Mouse (Mus musculus) embryonic facial prominence, embryonic 11.5 days (tissue): ENCODE data around the gene Agbl1. TPM values are rescaled to one million over a fixed set of nuclear protein-coding genes. Genes with fewer than 3 reads are reported as not detected.
A peak's percentile ranks its signal among the peaks of the same experiment; 100 is the strongest.
"Not testable (repeated sequence)": the region's sequence is repeated elsewhere in the genome, so short reads cannot be mapped to it uniquely, and the experiment has no call there.

Experiments used
- ATAC-seq: fragments of 200-750 bp; cut with Nextera tagmentation; replicated peaks from 2 replicates; pipeline ENCODE4 v1.8.0; 2017; ENCODE audit warnings: low read depth; ENCODE audit not compliant: insufficient number of reproducible peaks, low FRiP score, low TSS enrichment
- DNase-seq: peaks from one replicate; pipeline ENCODE4 v3.0.0-alpha.2; 2015; ENCODE audit warnings: low spot score
- H3K27ac ChIP-seq: fragments of 300-500 bp; sonication (generic); replicated peaks from 2 replicates; pipeline ENCODE4 v1.5.1; 2014; ENCODE audit warnings: mild to moderate bottlenecking, low read depth, low read length, control low read depth
- H3K27me3 ChIP-seq: fragments of 300-500 bp; sonication (generic); 2 replicates; pipeline ENCODE4 v1.6.1; 2014; ENCODE audit warnings: mild to moderate bottlenecking, low read length, moderate library complexity, mixed read lengths; ENCODE audit not compliant: control insufficient read depth, insufficient read depth
- H3K36me3 ChIP-seq: fragments of 300-500 bp; sonication (generic); replicated peaks from 2 replicates; pipeline ENCODE4 v1.6.1; 2014; ENCODE audit warnings: low read depth, mild to moderate bottlenecking, low read length, moderate library complexity, mixed read lengths; ENCODE audit not compliant: control insufficient read depth, insufficient read depth
- H3K4me1 ChIP-seq: fragments of 300-500 bp; sonication (generic); 2 replicates; pipeline ENCODE4 v1.6.1; 2014; ENCODE audit warnings: low read length, mixed read lengths; ENCODE audit not compliant: control insufficient read depth, insufficient read depth
- H3K4me2 ChIP-seq: fragments of 300-500 bp; sonication (generic); 2 replicates; pipeline ENCODE4 v1.6.1; 2014; ENCODE audit warnings: low read depth, mild to moderate bottlenecking, control low read depth, low read length, moderate library complexity
- H3K4me3 ChIP-seq: fragments of 300-500 bp; sonication (generic); 2 replicates; pipeline ENCODE4 v1.5.1; 2014; ENCODE audit warnings: low read depth, low read length, control low read depth
- H3K9ac ChIP-seq: fragments of 300-500 bp; sonication (generic); replicated peaks from 2 replicates; pipeline ENCODE4 v1.6.1; 2014; ENCODE audit warnings: mild to moderate bottlenecking, control low read depth, low read length
- H3K9me3 ChIP-seq: fragments of 300-500 bp; sonication (generic); replicated peaks from 2 replicates; pipeline ENCODE4 v1.6.1; 2016; ENCODE audit warnings: mild to moderate bottlenecking, low read length, inconsistent platforms, mixed read lengths; ENCODE audit not compliant: control insufficient read depth
- WGBS: fragments of 180-500 bp; shearing (Covaris S2); extraction: QIAGEN DNeasy Blood & Tissue Kit; methylation state at CpG from one replicate; pipeline ENCODE4 v1.1.7; 2014; 5-methylcytosine and 5-hydroxymethylcytosine counted together
- polyA plus RNA-seq: library from polyadenylated mRNA; unstranded; fragments of >200 nt; fragmentation: Nextera tagmentation; extraction: Ambion mirVana; gene quantifications from 2 replicates; pipeline ENCODE4 v1.2.1, GENCODE M21; 2014

Gene Agbl1
- polyA plus RNA-seq, 1 experiment from 2014 or later, result not detected

- H3K9me3 ChIP-seq, result no peaks in the 10 kb centered on the region
- ATAC-seq (no peak), DNase-seq (no peak)
- no peaks in the 10 kb centered on the region for H3K36me3 ChIP-seq
- no peaks in the 10 kb centered on the region for H3K27me3 ChIP-seq
- 80% methylated on average over 4 of the region's 4 CpGs for WGBS
- no peaks in the 10 kb centered on the region for H3K4me1 ChIP-seq
- no peak overlapping the region for H3K4me2 ChIP-seq
- H3K27ac ChIP-seq, result no peak overlapping the region
- H3K4me3 ChIP-seq, result no peak overlapping the region
- H3K9ac ChIP-seq, result no peak overlapping the region
Measured at GRCm38 (mm10) chr7:76650984-76651383, 421.3 kb downstream of the Agbl1 start.

DNA sequence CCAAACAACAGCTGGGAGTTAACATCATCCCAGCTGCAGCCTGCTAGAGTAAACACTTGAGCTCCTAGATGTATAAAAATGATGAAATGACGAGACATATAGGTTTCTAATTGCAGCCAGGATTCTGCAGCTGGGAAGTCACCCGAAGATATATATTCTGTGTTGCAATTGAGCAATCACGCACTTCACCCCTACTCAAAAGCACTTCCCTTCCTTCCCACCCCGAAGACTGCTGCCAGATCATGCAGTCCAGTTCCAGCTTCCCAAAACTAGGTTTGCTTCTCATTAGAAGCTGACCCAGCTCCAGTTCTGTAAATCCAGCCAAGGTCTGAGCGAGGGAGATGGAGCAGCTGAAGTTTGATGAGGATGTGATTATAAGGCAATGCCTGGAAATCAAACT, 431.4 kb downstream of the Agbl1 start:
- H3K27ac ChIP-seq, result no peak overlapping the region
- H3K4me1 ChIP-seq, result no peaks in the 10 kb centered on the region
- H3K4me3 ChIP-seq, result no peak overlapping the region
- no peak overlapping the region for H3K9ac ChIP-seq
- DNase-seq, result no peak
- no peaks in the 10 kb centered on the region for H3K27me3 ChIP-seq
- ATAC-seq, result no peak
- H3K9me3 ChIP-seq, result no peaks in the 10 kb centered on the region
- WGBS, result 74% methylated on average over 5 of the region's 5 CpGs
- no peak overlapping the region for H3K4me2 ChIP-seq
- no peaks in the 10 kb centered on the region for H3K36me3 ChIP-seq

GRCm38 (mm10) chr7:76674856-76675255, 445.2 kb downstream of the Agbl1 start:
- 65% methylated on average over 3 of the region's 3 CpGs for WGBS
- no peaks in the 10 kb centered on the region for H3K27me3 ChIP-seq
- H3K27ac ChIP-seq, result no peak overlapping the region
- no peak overlapping the region for H3K4me3 ChIP-seq
- H3K9me3 ChIP-seq, result no peaks in the 10 kb centered on the region
- H3K36me3 ChIP-seq, result no peaks in the 10 kb centered on the region
- ATAC-seq, result peak; percentile 44; the same call in 1 of the 2 replicates
- DNase-seq, result no peak
- no peak overlapping the region for H3K9ac ChIP-seq
- no peaks in the 10 kb centered on the region for H3K4me1 ChIP-seq
- H3K4me2 ChIP-seq, result no peak overlapping the region

GRCm38 (mm10) chr7:76701224-76701623, 471.5 kb downstream of the Agbl1 start:
- Histone ChIP-seq H3K4me3 (no peak overlapping the region), H3K9ac (no peak overlapping the region), H3K36me3 (no peaks in the 10 kb centered on the region), H3K27me3 (no peaks in the 10 kb centered on the region), H3K27ac (no peak overlapping the region), H3K4me1 (no peaks in the 10 kb centered on the region), H3K9me3 (no peaks in the 10 kb centered on the region), H3K4me2 (no peak overlapping the region)
- ATAC-seq (no peak), DNase-seq (no peak)
- WGBS, result 71% methylated on average over 1 of the region's 1 CpGs

GRCm38 (mm10) chr7:76732220-76732619, 502.5 kb downstream of the Agbl1 start:
- not testable (repeated sequence) for H3K27me3 ChIP-seq, H3K9me3 ChIP-seq, H3K27ac ChIP-seq, DNase-seq, H3K36me3 ChIP-seq, H3K4me3 ChIP-seq, H3K4me2 ChIP-seq, H3K9ac ChIP-seq, H3K4me1 ChIP-seq, ATAC-seq
- WGBS, result 86% methylated on average over 7 of the region's 7 CpGs

DNA sequence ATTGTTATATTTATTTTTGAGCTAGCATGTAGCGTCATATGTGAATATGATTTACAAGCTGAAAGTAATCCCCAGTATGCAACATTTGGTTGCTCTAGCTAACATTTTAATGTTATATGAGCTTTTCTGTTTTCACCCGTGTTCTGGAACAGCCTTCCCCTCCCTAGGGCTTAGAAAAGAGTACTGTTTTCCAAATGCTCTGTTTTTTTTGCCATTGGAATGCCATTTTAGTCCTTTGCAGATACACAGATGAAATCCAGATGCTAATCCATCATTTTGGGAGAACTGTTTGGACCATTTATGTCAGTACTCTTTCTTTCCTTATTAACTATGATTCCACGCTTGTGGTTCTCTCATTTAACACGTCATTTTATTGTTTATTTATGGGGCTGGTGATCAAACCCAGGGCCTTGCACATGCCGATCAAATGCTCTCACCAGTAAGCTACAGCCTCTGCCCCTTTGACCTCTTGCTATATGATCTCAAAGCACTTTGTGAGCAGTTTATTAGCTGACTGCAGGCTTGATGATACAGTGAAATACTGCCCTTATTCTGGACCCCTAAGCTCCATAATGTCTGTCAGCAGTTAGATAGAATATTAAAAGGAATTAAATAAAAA, 547.7 kb downstream of the Agbl1 start:
- WGBS, result 13% methylated on average over 5 of the region's 5 CpGs
- DNase-seq (peak; percentile 73), ATAC-seq (peak; percentile 62)
- Histone ChIP-seq H3K9ac (no peak overlapping the region), H3K4me3 (no peak overlapping the region), H3K4me2 (no peak overlapping the region), H3K36me3 (no peaks in the 10 kb centered on the region), H3K27me3 (no peaks in the 10 kb centered on the region), H3K27ac (no peak overlapping the region), H3K9me3 (no peaks in the 10 kb centered on the region), H3K4me1 (no peaks in the 10 kb centered on the region)

DNA sequence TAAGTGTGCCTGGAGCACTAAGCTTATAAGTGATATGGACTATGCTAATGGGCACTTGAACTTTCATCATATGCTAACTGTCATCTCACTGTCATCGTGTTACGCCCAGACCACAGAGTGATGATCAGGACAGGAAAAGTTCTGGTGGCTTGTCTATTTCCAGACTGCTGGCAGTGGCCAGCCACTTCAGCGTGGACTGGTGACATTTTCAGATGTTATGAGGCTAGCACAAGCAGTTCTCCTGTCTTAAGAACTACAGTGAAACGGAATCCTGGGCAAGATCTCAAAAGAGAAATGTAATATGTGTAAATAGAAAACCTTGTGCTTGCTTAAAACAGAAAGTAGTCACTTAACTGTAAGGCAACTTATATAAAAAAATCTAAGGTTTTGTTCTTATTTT, 550.8 kb downstream of the Agbl1 start:
- Histone ChIP-seq H3K9me3 (no peaks in the 10 kb centered on the region), H3K4me2 (no peak overlapping the region), H3K36me3 (no peaks in the 10 kb centered on the region), H3K27ac (no peak overlapping the region), H3K27me3 (no peaks in the 10 kb centered on the region), H3K4me1 (no peaks in the 10 kb centered on the region), H3K9ac (no peak overlapping the region), H3K4me3 (no peak overlapping the region)
- ATAC-seq (no peak), DNase-seq (no peak)
- WGBS, result 75% methylated on average over 4 of the region's 4 CpGs

DNA sequence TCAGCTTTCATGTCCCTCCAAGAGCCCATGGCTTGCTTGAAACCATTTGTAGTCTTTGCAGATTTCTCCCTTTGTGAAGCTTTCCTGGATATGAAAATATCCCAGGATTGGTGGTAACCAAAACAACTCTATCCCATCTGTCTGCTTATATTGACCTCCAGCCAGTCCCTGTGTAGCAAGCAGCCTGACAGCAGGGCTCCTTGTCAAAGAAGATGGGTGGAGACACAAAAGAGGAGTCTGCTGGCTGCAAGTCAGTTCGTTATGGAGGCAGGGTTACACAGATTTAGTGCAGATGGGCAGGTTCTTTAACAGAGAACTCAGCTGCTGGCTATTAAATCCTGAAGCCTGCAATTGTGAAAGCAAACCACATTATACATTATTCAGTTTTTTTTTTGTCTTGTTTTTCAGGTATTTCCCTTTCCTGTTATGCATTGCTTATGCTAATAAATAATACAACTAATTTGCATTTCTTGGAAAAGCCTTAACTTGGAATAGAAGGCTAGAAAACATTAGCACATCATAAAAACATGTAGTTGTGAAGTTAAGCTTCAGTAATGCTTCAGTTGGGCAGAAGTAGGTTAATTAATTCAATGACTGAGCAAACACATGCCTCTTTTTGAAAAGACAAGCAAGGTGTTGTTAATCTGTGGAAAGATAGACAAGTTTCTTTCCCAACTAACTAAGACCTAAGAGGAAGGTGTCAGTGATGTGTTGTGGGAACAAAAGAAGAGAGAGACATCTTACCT, 559.0 kb downstream of the Agbl1 start:
- Histone ChIP-seq H3K9ac (no peak overlapping the region), H3K4me2 (no peak overlapping the region), H3K4me1 (no peaks in the 10 kb centered on the region), H3K27me3 (no peaks in the 10 kb centered on the region), H3K9me3 (no peaks in the 10 kb centered on the region), H3K36me3 (no peaks in the 10 kb centered on the region), H3K27ac (no peak overlapping the region), H3K4me3 (no peak overlapping the region)
- 9% methylated on average over 1 of the region's 1 CpGs for WGBS
- DNase-seq (peak; percentile 5), ATAC-seq (no peak)
